In the genomic region with DNA sequence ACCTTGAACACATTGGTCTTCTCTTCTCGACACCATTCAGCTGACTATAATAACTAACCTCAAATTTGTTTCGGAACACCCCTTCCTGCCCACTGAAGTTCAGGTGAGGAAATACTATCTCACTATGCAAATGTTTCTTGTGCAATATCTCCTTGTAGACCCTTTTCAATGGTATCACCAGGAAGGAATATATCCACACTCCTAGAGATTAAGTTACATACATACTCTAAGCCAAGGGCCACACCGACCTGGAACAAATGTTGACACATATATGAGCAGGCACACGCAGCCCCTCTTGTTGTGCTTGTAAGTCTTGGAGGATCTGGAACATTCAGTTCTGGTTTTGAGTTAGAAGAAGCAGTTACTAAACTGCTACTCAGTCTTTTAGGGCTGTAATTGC, we compare ENCODE assay signal across 31 mouse cellular contexts.
"Had no signal": no experiment of that assay in that cellular context is flagged by ENCODE, and none has a peak within 500 bp of the region (broad histone marks: within the 10 kb centered on the region; RNA-seq: fewer than 3 reads in every experiment).

No protein-coding gene starts in this region.

- H3K4me3 ChIP-seq: left cerebral cortex, adult 2 months; limb, embryonic 10.5 days; limb, embryonic 12.5 days; limb, embryonic 13.5 days; limb, embryonic 15.5 days; liver, embryonic 12.5 days; liver, embryonic 13.5 days; liver, embryonic 15.5 days; lung, embryonic 15.5 days; megakaryocyte, embryonic 14.5 days; midbrain, embryonic 10.5 days; midbrain, embryonic 12.5 days; midbrain, embryonic 13.5 days; midbrain, embryonic 15.5 days; myocyte; neural tube, embryonic 12.5 days had no signal

- ATAC-seq: liver, embryonic 12.5 days; liver, postnatal 0 days; midbrain, embryonic 13.5 days; midbrain, embryonic 15.5 days; midbrain, embryonic 16.5 days had no signal

- H3K9ac ChIP-seq: limb, embryonic 12.5 days; limb, embryonic 13.5 days; limb, embryonic 15.5 days; liver, embryonic 12.5 days; liver, embryonic 13.5 days; liver, embryonic 14.5 days; liver, embryonic 15.5 days; liver, postnatal 0 days; lung, embryonic 14.5 days; lung, embryonic 15.5 days; midbrain, embryonic 12.5 days; midbrain, embryonic 13.5 days; midbrain, embryonic 15.5 days; neural tube, embryonic 12.5 days had no signal

- H3K36me3 ChIP-seq: limb, embryonic 10.5 days; limb, embryonic 12.5 days; limb, embryonic 13.5 days; limb, embryonic 15.5 days; liver, embryonic 12.5 days; liver, embryonic 13.5 days; liver, embryonic 15.5 days; lung, embryonic 15.5 days; midbrain, embryonic 10.5 days; midbrain, embryonic 12.5 days; midbrain, embryonic 13.5 days; midbrain, embryonic 15.5 days; neural tube, embryonic 12.5 days had no signal

- H3K4me1 ChIP-seq: limb, embryonic 10.5 days; limb, embryonic 12.5 days; limb, embryonic 13.5 days; limb, embryonic 15.5 days; liver, embryonic 12.5 days; liver, embryonic 13.5 days; liver, embryonic 15.5 days; lung, embryonic 15.5 days; megakaryocyte, embryonic 14.5 days; midbrain, embryonic 10.5 days; midbrain, embryonic 12.5 days; midbrain, embryonic 13.5 days; midbrain, embryonic 15.5 days; neural tube, embryonic 12.5 days had no signal

- H3K4me2 ChIP-seq: limb, embryonic 12.5 days; limb, embryonic 13.5 days; limb, embryonic 15.5 days; liver, embryonic 11.5 days; liver, embryonic 12.5 days; liver, embryonic 13.5 days; liver, embryonic 15.5 days; lung, embryonic 14.5 days; lung, embryonic 15.5 days; midbrain, embryonic 11.5 days; midbrain, embryonic 12.5 days; midbrain, embryonic 13.5 days; midbrain, embryonic 15.5 days; neural tube, embryonic 12.5 days had no signal

- H3K27ac ChIP-seq: left cerebral cortex, adult 2 months; limb, embryonic 10.5 days; limb, embryonic 12.5 days; limb, embryonic 13.5 days; limb, embryonic 15.5 days; liver, embryonic 12.5 days; liver, embryonic 13.5 days; liver, embryonic 14.5 days; liver, embryonic 15.5 days; lung, embryonic 15.5 days; macrophage; midbrain, embryonic 10.5 days; midbrain, embryonic 12.5 days; midbrain, embryonic 13.5 days; midbrain, embryonic 15.5 days; neural tube, embryonic 12.5 days had no signal

- H3K27me3 ChIP-seq: limb, embryonic 12.5 days; limb, embryonic 13.5 days; limb, embryonic 15.5 days; liver, embryonic 12.5 days; liver, embryonic 13.5 days; liver, embryonic 15.5 days; lung, embryonic 15.5 days; megakaryocyte, embryonic 14.5 days; midbrain, embryonic 12.5 days; midbrain, embryonic 13.5 days; midbrain, embryonic 15.5 days; neural tube, embryonic 12.5 days had no signal

- H3K9me3 ChIP-seq: limb, embryonic 10.5 days; limb, embryonic 12.5 days; limb, embryonic 13.5 days; limb, embryonic 15.5 days; liver, embryonic 12.5 days; liver, embryonic 13.5 days; lung, embryonic 15.5 days; midbrain, embryonic 10.5 days; midbrain, embryonic 12.5 days; midbrain, embryonic 13.5 days; midbrain, embryonic 15.5 days; neural tube, embryonic 12.5 days had no signal

- DNase-seq: left cerebral cortex, postnatal 4 days; liver; liver, embryonic 13.5 days; liver, postnatal 0 days; lung, adult 18-20 months; lung, embryonic 14.5 days; lung, postnatal 10 days; lung, postnatal 14 days; lung, postnatal 36 days; lung, postnatal 4 days; midbrain, embryonic 14.5 days had no signal
